Mouse (Mus musculus) CH12.LX (cell line): Measurements from ENCODE around the gene Carhsp1. TPM values are rescaled to one million over a fixed set of nuclear protein-coding genes. Genes with fewer than 3 reads are reported as not detected.

Experiments
- DNase-seq: peaks from one replicate; pipeline ENCODE4 v3.0.0-alpha.2; 2013; ENCODE audit errors: extremely low read depth
- H3K27ac ChIP-seq: 2 replicates; pipeline ENCODE4 v1.5.1; 2012; ENCODE audit warnings: low read depth, mild to moderate bottlenecking, control low read depth, moderate library complexity; ENCODE audit not compliant: insufficient read depth
- H3K27me3 ChIP-seq: replicated peaks from 2 replicates; pipeline ENCODE3; 2012; ENCODE audit warnings: inconsistent platforms
- H3K36me3 ChIP-seq, 2 experiments: replicated peaks in 1 of 2; 2 replicates each; pipeline versions ENCODE3 to v1.6.1; 2012; ENCODE audit warnings: inconsistent platforms in 1 of 2, low read length in 1 of 2, mild to moderate bottlenecking in 1 of 2, mixed read lengths in 1 of 2, moderate library complexity in 1 of 2; ENCODE audit not compliant: control insufficient read depth in 1 of 2, insufficient read depth in 1 of 2
- H3K4me1 ChIP-seq, 2 experiments: 2 replicates each; pipeline ENCODE4 v1.6.1; 2012; ENCODE audit warnings: inconsistent platforms in 1 of 2, moderate library complexity in 1 of 2; ENCODE audit not compliant: insufficient read depth in 2 of 2, control insufficient read depth in 1 of 2
- H3K4me2 ChIP-seq: 2 replicates; pipeline ENCODE4 v1.6.1; 2012; ENCODE audit warnings: low read depth, mild to moderate bottlenecking, control low read depth; ENCODE audit not compliant: poor library complexity, insufficient read depth, severe bottlenecking
- H3K4me3 ChIP-seq, 3 experiments: fragments of 150-350 bp in 1 of 3; sonication (generic) in 1 of 3; replicated peaks in 1 of 3; 2 replicates each; pipeline versions ENCODE3 to v1.5.1; 2011 to 2012; ENCODE audit warnings: low read depth in 2 of 3, low read length in 2 of 3, mild to moderate bottlenecking in 2 of 3, moderate library complexity in 2 of 3, control low read depth in 1 of 3, improper control_type of control experiment in 1 of 3, inconsistent platforms in 1 of 3, mixed read lengths in 1 of 3; ENCODE audit not compliant: poor library complexity in 1 of 3
- H3K79me2 ChIP-seq: replicated peaks from 2 replicates; pipeline ENCODE4 v1.6.1; 2012; ENCODE audit warnings: mild to moderate bottlenecking, moderate library complexity; ENCODE audit not compliant: control insufficient read depth, poor library complexity, insufficient read depth, severe bottlenecking; ENCODE audit errors: extremely low read depth
- H3K9ac ChIP-seq: 2 replicates; pipeline ENCODE4 v1.6.1; 2012; ENCODE audit warnings: low read depth, mild to moderate bottlenecking, control low read depth, moderate library complexity; ENCODE audit not compliant: insufficient read depth
- H3K9me3 ChIP-seq: replicated peaks from 2 replicates; pipeline ENCODE3; 2012; ENCODE audit warnings: low read length, inconsistent platforms, mixed read lengths
- BHLHE40 ChIP-seq: IDR thresholded peaks from 2 replicates; pipeline ENCODE4 v1.6.1; 2011; ENCODE audit warnings: mild to moderate bottlenecking, low read depth, low read length, improper control_type of control experiment
- CHD1 ChIP-seq: IDR thresholded peaks from 2 replicates; pipeline ENCODE4 v1.6.1; 2012; ENCODE audit warnings: low read depth, low read length, improper control_type of control experiment, inconsistent platforms
- CHD2 ChIP-seq: IDR thresholded peaks from 2 replicates; pipeline ENCODE4 v1.6.1; 2011; ENCODE audit warnings: low read length, improper control_type of control experiment
- CTCF ChIP-seq, 2 experiments: IDR thresholded peaks in 1 of 2; conservative IDR thresholded peaks in 1 of 2; 2 replicates each; pipeline ENCODE4 v1.5.1; 2011 to 2012; ENCODE audit warnings: low read depth in 2 of 2, low read length in 2 of 2, improper control_type of control experiment in 1 of 2, inconsistent platforms in 1 of 2, mild to moderate bottlenecking in 1 of 2, moderate library complexity in 1 of 2
- E2F4 ChIP-seq: IDR thresholded peaks from 2 replicates; pipeline ENCODE4 v1.6.1; 2011; ENCODE audit warnings: low read depth, low read length, improper control_type of control experiment; ENCODE audit not compliant: insufficient replicate concordance
- ELF1 ChIP-seq: IDR thresholded peaks from 2 replicates; pipeline ENCODE4 v1.6.1; 2014; ENCODE audit warnings: low read depth, mild to moderate bottlenecking, inconsistent platforms, low read length, improper control_type of control experiment
- EP300 ChIP-seq: IDR thresholded peaks from 2 replicates; pipeline ENCODE4 v1.6.1; 2011; ENCODE audit warnings: low read length, improper control_type of control experiment
- ETS1 ChIP-seq: conservative IDR thresholded peaks from 2 replicates; pipeline ENCODE4 v1.6.1; 2012; ENCODE audit warnings: low read depth, mild to moderate bottlenecking, inconsistent platforms, low read length, improper control_type of control experiment, moderate library complexity
- GABPA ChIP-seq: IDR thresholded peaks from 2 replicates; pipeline ENCODE4 v1.6.1; 2012; ENCODE audit warnings: low read depth, low read length, improper control_type of control experiment, inconsistent platforms; ENCODE audit not compliant: insufficient replicate concordance
- HCFC1 ChIP-seq: IDR thresholded peaks from 2 replicates; pipeline ENCODE4 v1.6.1; 2012; ENCODE audit warnings: low read depth, mild to moderate bottlenecking, inconsistent platforms, low read length, improper control_type of control experiment
- IRF4 ChIP-seq: IDR thresholded peaks from 2 replicates; pipeline ENCODE4 v1.6.1; 2014; ENCODE audit warnings: low read depth, mild to moderate bottlenecking, inconsistent platforms, low read length, improper control_type of control experiment
- JUN ChIP-seq: IDR thresholded peaks from 2 replicates; pipeline ENCODE4 v1.6.1; 2011; ENCODE audit warnings: low read depth, mild to moderate bottlenecking, low read length, improper control_type of control experiment, moderate library complexity; ENCODE audit not compliant: insufficient read depth
- JUND ChIP-seq: conservative IDR thresholded peaks from 2 replicates; pipeline ENCODE4 v1.6.1; 2011; ENCODE audit warnings: low read depth, low read length, improper control_type of control experiment
- KAT2A ChIP-seq: IDR thresholded peaks from 2 replicates; pipeline ENCODE4 v1.6.1; 2012; ENCODE audit warnings: low read length, improper control_type of control experiment, inconsistent platforms; ENCODE audit not compliant: insufficient replicate concordance
- MAFK ChIP-seq: IDR thresholded peaks from 2 replicates; pipeline ENCODE4 v1.6.1; 2011; ENCODE audit warnings: low read length, improper control_type of control experiment; ENCODE audit not compliant: insufficient replicate concordance
- MAX ChIP-seq: IDR thresholded peaks from 2 replicates; pipeline ENCODE4 v1.6.1; 2011; ENCODE audit warnings: low read length, improper control_type of control experiment
- MAZ ChIP-seq: IDR thresholded peaks from 2 replicates; pipeline ENCODE4 v1.6.1; 2012; ENCODE audit warnings: low read depth, mild to moderate bottlenecking, inconsistent platforms, low read length, improper control_type of control experiment, moderate library complexity
- MEF2A ChIP-seq: IDR thresholded peaks from 2 replicates; pipeline ENCODE4 v1.6.1; 2014; ENCODE audit warnings: low read depth, mild to moderate bottlenecking, inconsistent platforms, low read length, improper control_type of control experiment, borderline replicate concordance
- MXI1 ChIP-seq: IDR thresholded peaks from 2 replicates; pipeline ENCODE4 v1.6.1; 2011; ENCODE audit warnings: mild to moderate bottlenecking, low read depth, low read length, improper control_type of control experiment
- MYC ChIP-seq: IDR thresholded peaks from 2 replicates; pipeline ENCODE4 v1.6.1; 2011; ENCODE audit warnings: low read depth, mild to moderate bottlenecking, improper control_type of control experiment, low read length
- NELFE ChIP-seq: IDR thresholded peaks from 2 replicates; pipeline ENCODE4 v1.6.1; 2011; ENCODE audit warnings: low read depth, low read length, improper control_type of control experiment
- NRF1 ChIP-seq: IDR thresholded peaks from 2 replicates; pipeline ENCODE4 v1.6.1; 2014; ENCODE audit warnings: low read depth, mild to moderate bottlenecking, inconsistent platforms, low read length, improper control_type of control experiment, moderate library complexity
- PAX5 ChIP-seq: IDR thresholded peaks from 2 replicates; pipeline ENCODE4 v1.6.1; 2012; ENCODE audit warnings: low read length, inconsistent platforms, mixed read lengths
- POLR2A ChIP-seq: IDR thresholded peaks from 2 replicates; pipeline ENCODE4 v1.6.1; 2011; ENCODE audit warnings: low read depth, mild to moderate bottlenecking, improper control_type of control experiment, low read length
- POLR2AphosphoS2 ChIP-seq: IDR thresholded peaks from 2 replicates; pipeline ENCODE4 v1.6.1; 2011; ENCODE audit warnings: low read depth, low read length, improper control_type of control experiment
- RAD21 ChIP-seq: IDR thresholded peaks from 2 replicates; pipeline ENCODE4 v1.6.1; 2011; ENCODE audit warnings: low read depth, mild to moderate bottlenecking, low read length, improper control_type of control experiment, moderate library complexity
- RCOR1 ChIP-seq: conservative IDR thresholded peaks from 2 replicates; pipeline ENCODE4 v1.6.1; 2012; ENCODE audit warnings: low read depth, mild to moderate bottlenecking, inconsistent platforms, low read length, improper control_type of control experiment
- SIN3A ChIP-seq: IDR thresholded peaks from 2 replicates; pipeline ENCODE4 v1.6.1; 2012; ENCODE audit warnings: low read length, improper control_type of control experiment, inconsistent platforms
- SMC3 ChIP-seq: IDR thresholded peaks from 2 replicates; pipeline ENCODE4 v1.6.1; 2011; ENCODE audit warnings: low read depth, low read length, improper control_type of control experiment
- TBP ChIP-seq: conservative IDR thresholded peaks from 2 replicates; pipeline ENCODE4 v1.6.1; 2011; ENCODE audit warnings: low read depth, low read length, improper control_type of control experiment
- TCF12 ChIP-seq: IDR thresholded peaks from 2 replicates; pipeline ENCODE4 v1.6.1; 2014; ENCODE audit warnings: low read depth, mild to moderate bottlenecking, inconsistent platforms, low read length, improper control_type of control experiment
- UBTF ChIP-seq: IDR thresholded peaks from 2 replicates; pipeline ENCODE4 v1.6.1; 2012; ENCODE audit warnings: low read depth, mild to moderate bottlenecking, inconsistent platforms, low read length, improper control_type of control experiment, moderate library complexity
- USF1 ChIP-seq: IDR thresholded peaks from 2 replicates; pipeline ENCODE4 v1.6.1; 2014; ENCODE audit warnings: low read depth, mild to moderate bottlenecking, inconsistent platforms, low read length, improper control_type of control experiment
- USF2 ChIP-seq: conservative IDR thresholded peaks from 2 replicates; pipeline ENCODE4 v1.6.1; 2011; ENCODE audit warnings: low read depth, low read length, improper control_type of control experiment
- ZC3H11A ChIP-seq: IDR thresholded peaks from 2 replicates; pipeline ENCODE4 v1.6.1; 2012; ENCODE audit warnings: low read depth, mild to moderate bottlenecking, inconsistent platforms, low read length, improper control_type of control experiment
- ZKSCAN1 ChIP-seq: IDR thresholded peaks from 2 replicates; pipeline ENCODE4 v1.6.1; 2012; ENCODE audit warnings: low read depth, inconsistent platforms, low read length, improper control_type of control experiment, borderline replicate concordance
- ZMIZ1 ChIP-seq: IDR thresholded peaks from 2 replicates; pipeline ENCODE4 v1.6.1; 2012; ENCODE audit warnings: low read depth, mild to moderate bottlenecking, inconsistent platforms, low read length, improper control_type of control experiment
- ZNF384 ChIP-seq: IDR thresholded peaks from 2 replicates; pipeline ENCODE4 v1.6.1; 2012; ENCODE audit warnings: low read depth, low read length, improper control_type of control experiment, inconsistent platforms
- dilution Hi-C: fragments of 300-500 bp; cut with MboI; formaldehyde crosslinking; loops from 2 replicates; pipeline ENCODE4 v1.14.3; 2020; ENCODE audit warnings: low sequenced_read_pairs; ENCODE audit not compliant: extremely low pct_unique_long_range_greater_than_20kb, extremely low pct_ligation_motif_present
- in situ Hi-C: fragments of 300-500 bp; cut with MboI; formaldehyde crosslinking; loops from 3 replicates; pipeline ENCODE4 v1.14.3; 2019; ENCODE audit warnings: low sequenced_read_pairs, low pct_ligation_motif_present, low pct_unique_long_range_greater_than_20kb, mixed read lengths
- polyA plus RNA-seq: library from polyadenylated mRNA; unstranded; fragments of >175 nt; gene quantifications from 2 replicates; pipeline ENCODE4 v1.2.1, GENCODE M21; 2012; ENCODE audit warnings: low read depth; ENCODE audit not compliant: insufficient read length
- total RNA-seq, 2 experiments: library from RNA; depleted of rRNA; stranded (reverse); fragments of 300-350 nt in 1 of 2; fragments of >200 nt in 1 of 2; gene quantifications; 2 replicates each; pipeline ENCODE4 v1.2.3; 2012 to 2014

Carhsp1 gene
- total and polyA plus RNA-seq, 3 experiments = 26.0 to 29.7 (median 26.2) TPM

DNA sequence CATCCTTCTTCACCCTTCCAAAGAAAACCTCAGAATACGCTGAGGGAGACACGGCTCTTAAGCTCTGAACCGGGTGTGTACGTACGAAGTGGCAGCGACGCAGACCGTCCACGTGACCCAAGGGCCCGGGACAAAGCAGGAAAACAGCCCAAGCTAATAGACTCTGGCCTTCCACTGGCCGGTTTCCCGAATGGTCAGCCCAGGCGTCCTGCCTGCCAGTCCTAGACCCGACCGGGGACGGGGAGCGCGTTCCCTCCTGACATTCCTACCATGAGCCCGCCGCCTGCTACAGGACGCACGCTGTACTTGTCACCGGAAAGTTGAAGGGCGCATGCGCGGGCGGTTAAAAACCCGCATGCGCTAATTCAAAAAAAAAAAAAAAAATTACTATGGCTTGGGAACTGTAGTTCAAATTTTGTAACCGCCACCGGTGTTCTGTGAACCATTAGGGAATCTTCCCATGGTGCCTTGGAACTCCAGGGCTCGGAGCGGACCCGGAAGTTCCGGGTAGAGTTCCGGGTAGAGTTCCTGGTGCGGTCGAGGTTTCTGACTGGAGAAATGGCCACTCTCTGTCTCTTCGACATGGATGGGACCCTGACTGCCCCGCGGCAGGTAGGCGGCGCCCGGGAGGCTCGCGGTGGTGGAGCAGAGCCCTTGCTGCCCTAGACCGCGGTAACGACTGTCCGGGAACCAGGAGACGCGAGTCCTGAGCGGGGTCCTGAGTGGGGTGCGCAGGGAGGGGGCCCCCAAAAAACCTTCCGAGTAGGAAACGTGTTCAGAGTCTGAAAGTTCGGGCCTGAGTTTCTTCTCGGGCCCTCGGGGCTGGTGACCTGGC, 34.5 kb downstream of the Carhsp1 start, which contains the start of the genes Pmm2 and Tmem186:
Pmm2 (plus strand) TSS at position 458 of the 835 bp plus-strand sequence.
Tmem186 (minus strand) TSS at position 496 of the 835 bp plus-strand sequence.
- Histone ChIP-seq H3K27me3 (no peaks in the 10 kb centered on the region), H3K4me2 (peak within 1 kb of the TSS; percentile 77), H3K27ac (peak within 1 kb of the TSS; percentile 81), H3K79me2 (peaks cover 55% of the 10 kb centered on the region), H3K9me3 (no peaks in the 10 kb centered on the region), H3K9ac (peak within 1 kb of the TSS; percentile 93), H3K4me3 (peak within 1 kb of the TSS; percentile 76 to 85 (median 83)), H3K36me3 (peaks cover 31 to 69% of the 10 kb centered on the region in 2 experiments), H3K4me1 (peaks cover 10 to 46% of the 10 kb centered on the region in 2 experiments)
- peak; percentile 82 for TF ChIP-seq HCFC1
- peak; percentile 64 for TF ChIP-seq TBP
- TF ChIP-seq ZMIZ1 = peak; percentile 58
- TF ChIP-seq ELF1 = peak; percentile 96
- TF ChIP-seq MEF2A = no peak; the same call in 1 of the 2 replicates
- TF ChIP-seq CHD2 = peak; percentile 52; the same call in 1 of the 2 replicates
- no peak for TF ChIP-seq RAD21
- TF ChIP-seq POLR2AphosphoS2 = peak; percentile 81; the same call in 1 of the 2 replicates
- peak; percentile 94 for TF ChIP-seq MYC
- peak; percentile 24; the same call in 1 of the 2 replicates for TF ChIP-seq CHD1
- no peak for TF ChIP-seq ZC3H11A
- no peak for TF ChIP-seq EP300
- peak; percentile 95 for TF ChIP-seq MXI1
- no peak for TF ChIP-seq PAX5
- peak; percentile 96 for TF ChIP-seq ZNF384
- peak; percentile 63 for TF ChIP-seq NELFE
- TF ChIP-seq MAZ = no peak
- no peak for TF ChIP-seq GABPA
- TF ChIP-seq RCOR1 = no peak
- TF ChIP-seq ETS1 = 0 out of 2 replicates have a peak, but pooled peaks have one; percentile 14
- TF ChIP-seq KAT2A = 0 out of 2 replicates have a peak, but pooled peaks have one; percentile 49
- TF ChIP-seq IRF4 = peak; percentile 48
- TF ChIP-seq JUND = no peak; the same call in 1 of the 2 replicates
- peak; percentile 84 for TF ChIP-seq POLR2A
- peak; percentile 79 for TF ChIP-seq USF2
- TF ChIP-seq ZKSCAN1 = no peak
- TF ChIP-seq MAFK = 0 out of 2 replicates have a peak, but pooled peaks have one; percentile 23
- peak; percentile 80 for TF ChIP-seq BHLHE40
- TF ChIP-seq NRF1 = peak; percentile 86
- peak; percentile 76 for TF ChIP-seq UBTF
- no peak for TF ChIP-seq JUN
- TF ChIP-seq E2F4 = 0 out of 2 replicates have a peak, but pooled peaks have one; percentile 76
- TF ChIP-seq SIN3A = peak; percentile 69
- TF ChIP-seq TCF12 = peak; percentile 73; the same call in 1 of the 2 replicates
- peak in 1 of 2 experiments; percentile 13; a peak in 1 of 4 replicates for TF ChIP-seq CTCF (conservative IDR thresholded peaks at IDR 0.05 in 1 of 2, IDR thresholded peaks at IDR 0.05 in 1 of 2; ENCODE audit: low read depth in 2 of 2, low read length in 2 of 2)
- TF ChIP-seq USF1 = peak; percentile 90
- peak; percentile 96 for TF ChIP-seq MAX
- no peak for TF ChIP-seq SMC3
- dilution Hi-C loops (no loop called here), in situ Hi-C loops (no loop called here)
- DNase-seq = peak; percentile 95
